Mouse (Mus musculus) left cerebral cortex, postnatal 4 days (tissue): ENCODE results near the gene Col4a3. TPM values are rescaled to one million over a fixed set of nuclear protein-coding genes. Genes with fewer than 3 reads are reported as not detected.

ENCODE experiments used
- DNase-seq: peaks from one replicate; pipeline ENCODE4 v3.0.0-alpha.2; 2022
- intact Hi-C: fragments of 180-260 bp; cut with DNase I; formaldehyde crosslinking; loops from one replicate; pipeline ENCODE4 v1.15.1; 2025
- total RNA-seq, 2 experiments: library from RNA; stranded (reverse); gene quantifications; 2 replicates each; pipeline ENCODE4 v1.2.3; 2021

The Col4a3 gene
- total RNA-seq, 2 experiments from 2014 or later: 0.32 to 1.1 TPM

- intact Hi-C loops: no loop called here
Observed at GRCm38 (mm10) chr1:82762274-82762673, 175.6 kb downstream of the Col4a3 start.

GRCm38 (mm10) chr1:82766227-82766626 lies 179.5 kb downstream of the Col4a3 start:
- DNase-seq: no peak
- intact Hi-C loops: no loop called here

More at GRCm38 (mm10) chr1:82762274-82762673, 175.6 kb downstream of the Col4a3 start:
- no peak for DNase-seq

- intact Hi-C loops: no loop called here
- DNase-seq: no peak
Observed at GRCm38 (mm10) chr1:82766641-82767040, 179.9 kb downstream of the Col4a3 start.

DNA sequence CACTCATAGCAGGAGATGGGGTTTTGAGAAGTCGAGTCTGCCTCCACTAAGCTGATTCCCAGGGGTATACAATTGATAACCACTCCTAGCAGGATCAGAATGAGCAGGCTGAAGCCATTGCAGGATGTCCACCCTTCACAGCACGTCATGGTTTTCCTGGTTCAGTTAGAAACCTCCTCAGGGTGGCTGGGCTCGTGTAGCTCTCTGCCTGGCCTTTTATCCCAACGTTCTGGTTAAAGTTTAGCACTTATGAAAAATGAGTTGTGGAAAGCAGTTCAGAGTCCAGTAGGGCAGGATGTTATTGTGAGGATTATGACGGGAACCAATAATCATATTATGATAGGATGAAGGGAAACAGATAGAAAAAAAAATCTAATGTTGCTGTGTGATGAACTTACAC lies 181.5 kb downstream of the Col4a3 start, which contains the start of gene Tm4sf20:
Gene Tm4sf20, minus strand, starts transcription at position 193 of the 400 bp plus-strand sequence.
- intact Hi-C loops: no loop called here
- DNase-seq: no peak

- intact Hi-C loops: no loop called here
- no peak for DNase-seq
Observed at GRCm38 (mm10) chr1:82771022-82771586, 184.4 kb downstream of the Col4a3 start, which contains the start of gene Gm47791. Gene Gm47791 (minus strand): TSS chr1:82771243.

Other genes starting within 250 kb of the Col4a3 start
- 1 to 10 TPM; 1.7 TPM for gene Col4a4, start 72 bp upstream of the Col4a3 start, total RNA-seq
- gene Mff, start 138.0 kb downstream of the Col4a3 start, total RNA-seq: 100 to 1,000 TPM; 257 to 259 TPM
- gene Tm4sf20, start 181.5 kb downstream of the Col4a3 start, total RNA-seq: not detected
- gene Gm47791, start 184.3 kb downstream of the Col4a3 start, total RNA-seq: not detected